Mouse (Mus musculus) MEL (cell line): Measurements from ENCODE around the gene Antxr1. TPM values are rescaled to one million over a fixed set of nuclear protein-coding genes. Genes with fewer than 3 reads are reported as not detected.

Experiments
- DNase-seq: peaks from one replicate; pipeline ENCODE4 v3.0.0; 2011; ENCODE audit warnings: low read depth, low spot score
- H3K27ac ChIP-seq: 2 replicates; pipeline ENCODE4 v1.5.1; 2012; ENCODE audit warnings: low read depth, mild to moderate bottlenecking, control low read depth, low read length, moderate library complexity; ENCODE audit not compliant: control insufficient read depth
- H3K27me3 ChIP-seq, 2 experiments: fragments of 150-350 bp in 1 of 2; sonication (generic) in 1 of 2; 2 replicates each; pipeline ENCODE4 v1.6.1; 2012; ENCODE audit warnings: low read length in 2 of 2, mild to moderate bottlenecking in 2 of 2, improper control_type of control experiment in 1 of 2, moderate library complexity in 1 of 2; ENCODE audit not compliant: insufficient read depth in 2 of 2, control insufficient read depth in 1 of 2
- H3K36me3 ChIP-seq, 2 experiments: 2 replicates each; pipeline ENCODE4 v1.6.1; 2012 to 2014; ENCODE audit warnings: low read length in 2 of 2, improper control_type of control experiment in 1 of 2, inconsistent platforms in 1 of 2, mild to moderate bottlenecking in 1 of 2; ENCODE audit not compliant: insufficient read depth in 2 of 2, control insufficient read depth in 1 of 2
- H3K4me1 ChIP-seq, 2 experiments: fragments of 150-350 bp in 1 of 2; sonication (generic) in 1 of 2; 2 replicates each; pipeline ENCODE4 v1.6.1; 2012; ENCODE audit warnings: low read length in 2 of 2, improper control_type of control experiment in 1 of 2, mild to moderate bottlenecking in 1 of 2; ENCODE audit not compliant: insufficient read depth in 2 of 2, control insufficient read depth in 1 of 2
- H3K4me3 ChIP-seq, 2 experiments: fragments of 150-350 bp in 1 of 2; sonication (generic) in 1 of 2; 2 replicates each; pipeline ENCODE4 v1.5.1; 2012; ENCODE audit warnings: low read depth in 2 of 2, low read length in 2 of 2, mild to moderate bottlenecking in 2 of 2, moderate library complexity in 2 of 2, control low read depth in 1 of 2, improper control_type of control experiment in 1 of 2; ENCODE audit not compliant: control insufficient read depth in 1 of 2, insufficient read depth in 1 of 2
- H3K79me2 ChIP-seq: 2 replicates; pipeline ENCODE4 v1.6.1; 2012; ENCODE audit warnings: mild to moderate bottlenecking, low read length, moderate library complexity; ENCODE audit not compliant: control insufficient read depth, poor library complexity, insufficient read depth
- H3K9ac ChIP-seq: 2 replicates; pipeline ENCODE4 v1.6.1; 2012; ENCODE audit warnings: low read depth, mild to moderate bottlenecking, control low read depth, low read length, moderate library complexity; ENCODE audit not compliant: control insufficient read depth, poor library complexity, severe bottlenecking
- H3K9me3 ChIP-seq: fragments of 150-350 bp; sonication (generic); replicated peaks from 2 replicates; pipeline ENCODE4 v1.6.1; 2012; ENCODE audit warnings: mild to moderate bottlenecking, low read length, improper control_type of control experiment, moderate library complexity; ENCODE audit not compliant: insufficient read depth
- BHLHE40 ChIP-seq: IDR thresholded peaks from 2 replicates; pipeline ENCODE4 v1.6.1; 2012; ENCODE audit warnings: low read depth, mild to moderate bottlenecking, inconsistent platforms, low read length, improper control_type of control experiment, borderline replicate concordance
- E2F4 ChIP-seq: IDR thresholded peaks from 2 replicates; pipeline ENCODE4 v1.6.1; 2011; ENCODE audit warnings: low read depth, low read length, improper control_type of control experiment, borderline replicate concordance
- EP300 ChIP-seq, 2 experiments: IDR thresholded peaks; 2 replicates each; pipeline ENCODE4 v1.6.1; 2011; ENCODE audit warnings: improper control_type of control experiment in 2 of 2, low read length in 2 of 2, low read depth in 1 of 2, mild to moderate bottlenecking in 1 of 2
- ETS1 ChIP-seq: IDR thresholded peaks from 2 replicates; pipeline ENCODE4 v1.6.1; 2012; ENCODE audit warnings: low read depth, mild to moderate bottlenecking, inconsistent platforms, low read length, improper control_type of control experiment, moderate library complexity
- GABPA ChIP-seq: IDR thresholded peaks from 2 replicates; pipeline ENCODE4 v1.6.1; 2012; ENCODE audit warnings: low read depth, mild to moderate bottlenecking, inconsistent platforms, low read length, improper control_type of control experiment, moderate library complexity
- HCFC1 ChIP-seq: IDR thresholded peaks from 2 replicates; pipeline ENCODE4 v1.6.1; 2012; ENCODE audit warnings: low read depth, mild to moderate bottlenecking, inconsistent platforms, low read length, improper control_type of control experiment, moderate library complexity
- JUND ChIP-seq: IDR thresholded peaks from 2 replicates; pipeline ENCODE4 v1.6.1; 2011; ENCODE audit warnings: low read depth, mild to moderate bottlenecking, improper control_type of control experiment, low read length
- MAFK ChIP-seq: IDR thresholded peaks from 2 replicates; pipeline ENCODE4 v1.6.1; 2011; ENCODE audit warnings: low read depth, mild to moderate bottlenecking, low read length, improper control_type of control experiment, borderline replicate concordance
- MAX ChIP-seq: IDR thresholded peaks from 2 replicates; pipeline ENCODE4 v1.6.1; 2011; ENCODE audit warnings: low read length, improper control_type of control experiment
- MEF2A ChIP-seq: IDR thresholded peaks from 2 replicates; pipeline ENCODE4 v1.6.1; 2014; ENCODE audit warnings: low read depth, mild to moderate bottlenecking, inconsistent platforms, low read length, improper control_type of control experiment; ENCODE audit not compliant: poor library complexity, insufficient replicate concordance, severe bottlenecking; ENCODE audit errors: extremely low read depth
- MYB ChIP-seq: IDR thresholded peaks from 2 replicates; pipeline ENCODE4 v1.6.1; 2011; ENCODE audit warnings: mild to moderate bottlenecking, low read depth, low read length, improper control_type of control experiment
- MYC ChIP-seq: IDR thresholded peaks from 2 replicates; pipeline ENCODE4 v1.6.1; 2011; ENCODE audit warnings: low read depth, mild to moderate bottlenecking, low read length, improper control_type of control experiment, moderate library complexity
- NELFE ChIP-seq: IDR thresholded peaks from 2 replicates; pipeline ENCODE4 v1.6.1; 2011; ENCODE audit warnings: low read depth, low read length, improper control_type of control experiment
- NRF1 ChIP-seq: IDR thresholded peaks from 2 replicates; pipeline ENCODE4 v1.6.1; 2014; ENCODE audit warnings: low read depth, mild to moderate bottlenecking, inconsistent platforms, low read length, improper control_type of control experiment, moderate library complexity; ENCODE audit not compliant: poor library complexity, insufficient read depth, severe bottlenecking
- POLR2AphosphoS5 ChIP-seq: IDR thresholded peaks from 2 replicates; pipeline ENCODE4 v1.6.1; 2012; ENCODE audit warnings: low read depth, borderline replicate concordance, mild to moderate bottlenecking, inconsistent platforms, low read length, moderate library complexity, mixed read lengths
- SIN3A ChIP-seq: IDR thresholded peaks from 2 replicates; pipeline ENCODE4 v1.6.1; 2012; ENCODE audit warnings: low read length, improper control_type of control experiment, inconsistent platforms
- SMC3 ChIP-seq: IDR thresholded peaks from 2 replicates; pipeline ENCODE4 v1.6.1; 2011; ENCODE audit warnings: low read depth, low read length, improper control_type of control experiment
- TCF12 ChIP-seq: IDR thresholded peaks from 2 replicates; pipeline ENCODE4 v1.6.1; 2014; ENCODE audit warnings: low read depth, mild to moderate bottlenecking, inconsistent platforms, low read length, improper control_type of control experiment, moderate library complexity
- UBTF ChIP-seq: IDR thresholded peaks from 2 replicates; pipeline ENCODE4 v1.6.1; 2012; ENCODE audit warnings: low read depth, mild to moderate bottlenecking, inconsistent platforms, low read length, improper control_type of control experiment, moderate library complexity, borderline replicate concordance; ENCODE audit not compliant: insufficient read depth
- ZC3H11A ChIP-seq: IDR thresholded peaks from 2 replicates; pipeline ENCODE4 v1.6.1; 2012; ENCODE audit warnings: low read depth, mild to moderate bottlenecking, inconsistent platforms, low read length, improper control_type of control experiment
- ZKSCAN1 ChIP-seq: IDR thresholded peaks from 2 replicates; pipeline ENCODE4 v1.6.1; 2012; ENCODE audit warnings: low read depth, mild to moderate bottlenecking, inconsistent platforms, low read length, improper control_type of control experiment, moderate library complexity
- polyA plus RNA-seq, 2 experiments: library from polyadenylated mRNA; stranded (reverse) in 1 of 2; unstranded in 1 of 2; fragments of >175 nt in 1 of 2; fragments of >200 nt in 1 of 2; gene quantifications; 2 replicates each; pipeline versions ENCODE4 v1.2.1 to v1.2.4; 2012; ENCODE audit warnings: low replicate concordance in 2 of 2, low read depth in 1 of 2; ENCODE audit not compliant: insufficient read length in 2 of 2, insufficient read depth in 1 of 2, missing spikeins in 1 of 2
- total RNA-seq: library from RNA; depleted of rRNA; stranded (reverse); fragments of 300-350 nt; gene quantifications from 2 replicates; pipeline ENCODE4 v1.2.3, GENCODE M21; 2012

The Antxr1 gene
- total and polyA plus RNA-seq, 3 experiments, result 0.10 TPM; not detected in 2

- no peaks in the 10 kb centered on the region for H3K36me3 ChIP-seq
- no peak overlapping the region for H3K4me3 ChIP-seq
- peaks cover 6 to 7% of the 10 kb centered on the region in 2 experiments for H3K27me3 ChIP-seq
- H3K27ac ChIP-seq, result no peak overlapping the region
- no peaks in the 10 kb centered on the region for H3K4me1 ChIP-seq
- H3K9ac ChIP-seq, result no peak overlapping the region
- no peak for DNase-seq
- no peaks in the 10 kb centered on the region for H3K79me2 ChIP-seq
- no peaks in the 10 kb centered on the region for H3K9me3 ChIP-seq
- TF ChIP-seq ZC3H11A (no peak), MAFK (no peak), ETS1 (no peak), SIN3A (no peak), MAX (no peak), JUND (no peak), POLR2AphosphoS5 (no peak), TCF12 (no peak), SMC3 (no peak), BHLHE40 (no peak), MEF2A (no peak), MYB (no peak)
Observed at GRCm38 (mm10) chr6:87203065-87203464, 132.6 kb downstream of the Antxr1 start.

GRCm38 (mm10) chr6:87202048-87202605, 133.5 kb downstream of the Antxr1 start:
- H3K79me2 ChIP-seq, result no peaks in the 10 kb centered on the region
- peaks cover 2 to 6% of the 10 kb centered on the region in 2 experiments; a peak in 3 of 4 replicates for H3K27me3 ChIP-seq
- TF ChIP-seq MEF2A (no peak), MAX (no peak), NRF1 (no peak), HCFC1 (no peak), NELFE (no peak), ZC3H11A (no peak), BHLHE40 (no peak), ETS1 (no peak), GABPA (no peak), EP300 (IDR thresholded peaks at IDR 0.05; ENCODE audit: low read depth in 1 of 2, low read length in 2 of 2) (no peak), ZKSCAN1 (no peak), E2F4 (no peak), UBTF (no peak), MYC (no peak), MYB (no peak)
- H3K9me3 ChIP-seq, result no peaks in the 10 kb centered on the region
- no peak for DNase-seq
- no peaks in the 10 kb centered on the region for H3K4me1 ChIP-seq
- H3K27ac ChIP-seq, result no peak overlapping the region
- no peak overlapping the region for H3K9ac ChIP-seq
- no peak overlapping the region for H3K4me3 ChIP-seq
- H3K36me3 ChIP-seq, result no peaks in the 10 kb centered on the region
